Mouse (Mus musculus) stomach, postnatal 0 days (tissue): ENCODE data around the gene Dna2. TPM values are rescaled to one million over a fixed set of nuclear protein-coding genes. Genes with fewer than 3 reads are reported as not detected.

Experiments used
- ATAC-seq: fragments of 200-750 bp; cut with Nextera tagmentation; 2 replicates; pipeline ENCODE4 v1.8.0; 2017; ENCODE audit not compliant: low FRiP score, low TSS enrichment
- DNase-seq: peaks from one replicate; pipeline ENCODE4 v3.0.0-alpha.2; 2016; ENCODE audit warnings: low spot score
- H3K27ac ChIP-seq: fragments of 300-500 bp; sonication (generic); replicated peaks from 2 replicates; pipeline ENCODE4 v1.5.1; 2014; ENCODE audit warnings: mild to moderate bottlenecking, control low read depth
- H3K27me3 ChIP-seq: fragments of 300-500 bp; sonication (generic); 2 replicates; pipeline ENCODE4 v1.6.1; 2014; ENCODE audit warnings: low read length; ENCODE audit not compliant: control insufficient read depth, insufficient read depth
- H3K36me3 ChIP-seq: fragments of 300-500 bp; sonication (generic); 2 replicates; pipeline ENCODE4 v1.6.1; 2014; ENCODE audit warnings: low read length, mixed read lengths; ENCODE audit not compliant: control insufficient read depth, insufficient read depth
- H3K4me1 ChIP-seq: fragments of 300-500 bp; sonication (generic); replicated peaks from 2 replicates; pipeline ENCODE4 v1.6.1; 2014; ENCODE audit warnings: antibody characterized with exemption; ENCODE audit not compliant: control insufficient read depth, insufficient read depth
- H3K4me2 ChIP-seq: fragments of 300-500 bp; sonication (generic); replicated peaks from 2 replicates; pipeline ENCODE4 v1.6.1; 2014; ENCODE audit warnings: low read depth, mild to moderate bottlenecking, control low read depth, moderate library complexity
- H3K4me3 ChIP-seq: fragments of 300-500 bp; sonication (generic); 2 replicates; pipeline ENCODE4 v1.5.1; 2014; ENCODE audit warnings: low read depth, low read length, control low read depth
- H3K9ac ChIP-seq: fragments of 300-500 bp; sonication (generic); 2 replicates; pipeline ENCODE4 v1.6.1; 2014; ENCODE audit warnings: mild to moderate bottlenecking, low read length, control low read depth, mixed read lengths
- H3K9me3 ChIP-seq: fragments of 300-500 bp; sonication (generic); 2 replicates; pipeline ENCODE4 v1.6.1; 2016; ENCODE audit warnings: low read length; ENCODE audit not compliant: control insufficient read depth
- CTCF ChIP-seq: IDR thresholded peaks from 2 replicates; pipeline ENCODE4 v1.5.1; 2016; ENCODE audit warnings: antibody characterized with exemption, low read depth, mild to moderate bottlenecking, moderate library complexity
- EP300 ChIP-seq: optimal IDR thresholded peaks from 2 replicates; pipeline ENCODE3; 2016; ENCODE audit warnings: antibody characterized with exemption
- WGBS: fragments of 180-500 bp; shearing (Covaris S2); extraction: QIAGEN DNeasy Blood & Tissue Kit; methylation state at CpG from one replicate; pipeline ENCODE4 v1.1.7; 2014; 5-methylcytosine and 5-hydroxymethylcytosine counted together
- polyA plus RNA-seq: library from polyadenylated mRNA; unstranded; fragments of >200 nt; fragmentation: Nextera tagmentation; extraction: Ambion mirVana; gene quantifications from 2 replicates; pipeline ENCODE4 v1.2.1, GENCODE M21; 2015

The Dna2 gene
- polyA plus RNA-seq: 3.3 and 3.6 TPM in 2 replicates

GRCm38 (mm10) chr10:62946738-62947471 is at the start of gene Dna2:
Gene Dna2 (plus strand): TSS chr10:62947026.
- TF ChIP-seq CTCF (peak; percentile 45), EP300 (no peak)
- H3K4me3 ChIP-seq: peak within 1 kb of the TSS; percentile 60
- peak; percentile 93 for ATAC-seq
- peak within 1 kb of the TSS; percentile 67 for H3K27ac ChIP-seq
- no peaks in the 10 kb centered on the region for H3K27me3 ChIP-seq
- no peaks in the 10 kb centered on the region for H3K9me3 ChIP-seq
- H3K4me1 ChIP-seq: no peaks in the 10 kb centered on the region
- peak within 1 kb of the TSS; percentile 95 for H3K4me2 ChIP-seq
- H3K36me3 ChIP-seq: peaks cover 6% of the 10 kb centered on the region; the same call in 1 of the 2 replicates
- under 1% methylated on average over 67 of the region's 68 CpGs for WGBS
- peak within 1 kb of the TSS; percentile 73 for H3K9ac ChIP-seq
- peak; percentile 85 for DNase-seq

- Histone ChIP-seq H3K9me3 (no peaks in the 10 kb centered on the region), H3K4me2 (no peak overlapping the region), H3K27me3 (no peaks in the 10 kb centered on the region), H3K9ac (no peak overlapping the region), H3K36me3 (no peaks in the 10 kb centered on the region), H3K4me3 (no peak overlapping the region), H3K4me1 (no peaks in the 10 kb centered on the region), H3K27ac (no peak overlapping the region)
- WGBS: 99% methylated on average over 3 of the region's 3 CpGs
- no peak for TF ChIP-seq CTCF
- no peak for TF ChIP-seq EP300
- DNase-seq (no peak), ATAC-seq (no peak)
Measured at GRCm38 (mm10) chr10:62897437-62897836, 49.4 kb upstream of the Dna2 start.

- no peaks in the 10 kb centered on the region for H3K9me3 ChIP-seq
- no peak overlapping the region for H3K27ac ChIP-seq
- H3K36me3 ChIP-seq: no peaks in the 10 kb centered on the region
- no peak overlapping the region for H3K9ac ChIP-seq
- no peak overlapping the region for H3K4me3 ChIP-seq
- no peaks in the 10 kb centered on the region for H3K4me1 ChIP-seq
- DNase-seq (no peak), ATAC-seq (no peak)
- no peaks in the 10 kb centered on the region for H3K27me3 ChIP-seq
- TF ChIP-seq EP300: no peak
- H3K4me2 ChIP-seq: no peak overlapping the region
- WGBS: 73% methylated on average over 2 of the region's 2 CpGs
Measured at GRCm38 (mm10) chr10:62898061-62898460, 48.8 kb upstream of the Dna2 start.

DNA sequence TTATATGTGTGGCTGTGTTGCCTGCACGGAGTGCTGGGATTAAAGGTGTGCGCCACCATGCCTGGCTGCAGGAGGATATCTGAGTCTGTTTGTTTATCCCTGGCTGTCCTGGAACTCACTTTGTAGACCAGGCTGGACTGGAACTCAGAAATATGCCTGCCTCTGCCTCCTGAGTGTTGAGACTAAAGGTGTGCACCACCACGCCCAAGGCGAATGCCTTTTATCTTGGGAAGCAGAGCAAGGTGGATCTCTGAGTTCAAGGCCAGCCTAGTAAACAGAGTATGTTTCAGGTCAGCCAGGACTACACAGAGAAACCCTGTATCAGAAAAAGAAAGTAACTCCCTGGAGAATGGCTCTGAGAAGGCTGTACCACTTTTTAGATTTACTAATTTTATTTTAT is 46.7 kb upstream of the Dna2 start:
- Histone ChIP-seq H3K9me3 (no peaks in the 10 kb centered on the region), H3K4me1 (no peaks in the 10 kb centered on the region), H3K36me3 (no peaks in the 10 kb centered on the region), H3K27me3 (no peaks in the 10 kb centered on the region), H3K4me2 (no peak overlapping the region), H3K27ac (no peak overlapping the region), H3K4me3 (no peak overlapping the region), H3K9ac (no peak overlapping the region)
- TF ChIP-seq EP300: no peak
- no peak for TF ChIP-seq CTCF
- ATAC-seq (no peak), DNase-seq (no peak)
- WGBS: 92% methylated on average over 4 of the region's 4 CpGs

DNA sequence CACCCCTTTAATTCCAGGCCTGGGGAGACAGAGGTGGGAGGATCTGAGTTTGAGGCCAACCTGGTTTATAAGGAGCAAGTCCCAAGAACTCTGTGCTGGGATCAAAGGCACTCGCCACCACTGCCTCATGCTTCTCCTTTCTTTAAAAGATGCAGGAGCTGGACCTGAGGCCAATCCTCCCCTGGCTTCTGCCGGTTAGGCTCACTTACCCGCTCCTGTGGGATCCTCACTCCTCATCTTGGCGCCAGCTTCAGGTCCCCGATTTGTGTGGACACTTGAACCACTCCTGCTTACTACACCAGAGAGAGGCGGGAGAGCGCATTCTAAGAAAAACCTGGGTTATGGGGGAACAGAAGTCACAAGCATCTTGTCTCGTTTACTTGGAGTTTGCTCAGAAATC is 45.0 kb upstream of the Dna2 start:
- DNase-seq: no peak
- no peak overlapping the region for H3K9ac ChIP-seq
- H3K4me3 ChIP-seq: no peak overlapping the region
- no peak overlapping the region for H3K4me2 ChIP-seq
- ATAC-seq: no peak
- H3K27me3 ChIP-seq: no peaks in the 10 kb centered on the region
- TF ChIP-seq CTCF (no peak), EP300 (no peak)
- no peaks in the 10 kb centered on the region for H3K9me3 ChIP-seq
- H3K27ac ChIP-seq: no peak overlapping the region
- 37% methylated on average over 8 of the region's 8 CpGs for WGBS
- no peaks in the 10 kb centered on the region for H3K4me1 ChIP-seq
- H3K36me3 ChIP-seq: no peaks in the 10 kb centered on the region

DNA sequence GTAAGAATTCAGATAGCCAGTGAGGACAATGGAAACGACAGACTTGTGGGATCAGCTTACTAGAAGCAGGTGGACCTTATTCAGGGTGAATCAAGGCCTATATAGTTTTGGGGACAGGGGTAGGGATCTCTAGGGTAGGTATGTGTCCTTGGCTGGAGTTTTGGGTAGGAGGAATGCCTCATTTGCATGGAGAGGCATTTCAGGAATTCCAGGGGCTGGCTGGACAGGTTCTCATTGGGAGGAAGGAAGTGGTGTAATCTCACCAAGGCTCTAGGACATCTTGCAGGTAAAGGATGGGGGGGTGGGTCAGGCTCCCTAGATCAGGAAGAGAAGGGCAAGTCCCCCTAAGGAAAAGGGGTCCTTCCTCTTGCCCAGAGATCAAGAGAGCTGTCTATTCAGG is 44.0 kb upstream of the Dna2 start:
- no peak for ATAC-seq
- no peaks in the 10 kb centered on the region for H3K9me3 ChIP-seq
- no peak overlapping the region for H3K4me2 ChIP-seq
- TF ChIP-seq EP300 (no peak), CTCF (no peak)
- no peak overlapping the region for H3K27ac ChIP-seq
- no peak overlapping the region for H3K9ac ChIP-seq
- WGBS: 33% methylated on average over 1 of the region's 1 CpGs
- H3K36me3 ChIP-seq: no peaks in the 10 kb centered on the region
- no peak overlapping the region for H3K4me3 ChIP-seq
- no peak for DNase-seq
- no peaks in the 10 kb centered on the region for H3K27me3 ChIP-seq
- H3K4me1 ChIP-seq: no peaks in the 10 kb centered on the region
